ENCODE assay signal across 18 mouse cellular contexts in genomic region chr13:97637506-97637905, GRCm38 (mm10).
"Had no signal": no experiment of that assay in that cellular context is flagged by ENCODE, and none has a peak within 500 bp of the region (broad histone marks: within the 10 kb centered on the region; RNA-seq: fewer than 3 reads in every experiment).

No protein-coding gene starts in this region.

- H3K4me1 ChIP-seq: neural tube, embryonic 15.5 days had no signal

- H3K27ac ChIP-seq: midbrain, embryonic 10.5 days; neural tube, embryonic 13.5 days; neural tube, embryonic 15.5 days had no signal

- H3K4me3 ChIP-seq: midbrain, embryonic 10.5 days; midbrain, embryonic 12.5 days; myocyte; neural tube, embryonic 13.5 days; neural tube, embryonic 15.5 days had no signal

- DNase-seq: lung, adult 18-20 months; lung, embryonic 14.5 days; lung, postnatal 10 days; lung, postnatal 4 days; midbrain, embryonic 14.5 days; retina, postnatal 1 day; right cerebral cortex, adult 18-20 months; right cerebral cortex, postnatal 25 days; right cerebral cortex, postnatal 4 days; spleen, adult 18-20 months; thymus, adult 2 months; thymus, postnatal 25 days; thymus, postnatal 4 days had no signal

- H3K27me3 ChIP-seq: midbrain, embryonic 12.5 days; neural tube, embryonic 13.5 days; neural tube, embryonic 15.5 days had no signal

- H3K9me3 ChIP-seq: midbrain, embryonic 10.5 days; midbrain, embryonic 12.5 days; neural tube, embryonic 13.5 days; neural tube, embryonic 15.5 days had no signal

- H3K36me3 ChIP-seq: midbrain, embryonic 10.5 days; midbrain, embryonic 12.5 days; neural tube, embryonic 13.5 days; neural tube, embryonic 15.5 days had no signal
